Mouse (Mus musculus): ENCODE measurements at regions not wholly inside any gene's neighbourhood (a gene's known extent, or its start where the extent isn't known, plus 50 kb on each side); places are given as distances from the start of the nearest gene placed in this dataset.

- peak; percentile 30 for DNase-seq
Measured at GRCm38 (mm10) chr13:39350668-39351067, 390.0 kb upstream of the Slc35b3 start.

GRCm38 (mm10) chr13:39347761-39348160 lies 387.1 kb upstream of the Slc35b3 start:
- DNase-seq, result peak; percentile 5

DNA sequence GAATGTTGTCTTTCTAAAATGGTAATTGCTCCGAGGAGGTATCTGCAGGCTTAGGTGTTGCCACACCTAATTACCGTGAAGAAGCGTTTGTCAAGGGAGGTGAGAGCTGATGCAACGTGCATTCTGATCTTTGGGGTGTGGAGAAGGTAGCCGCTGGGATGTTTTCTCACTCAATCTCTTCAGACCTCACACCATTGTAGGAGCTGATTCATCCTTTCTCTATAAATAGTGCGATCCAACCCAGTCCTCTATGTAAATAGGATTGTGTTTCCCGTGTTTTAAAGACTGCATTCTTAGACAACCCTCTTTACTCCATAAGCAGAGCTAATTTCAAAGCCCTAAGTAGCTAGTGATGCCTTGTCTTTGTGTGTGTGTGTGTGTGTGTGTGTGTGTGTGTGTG lies 374.2 kb upstream of the Slc35b3 start:
- DNase-seq, result peak; percentile 2

GRCm38 (mm10) chr13:39329794-39330193 lies 369.1 kb upstream of the Slc35b3 start:
- no peak for DNase-seq

GRCm38 (mm10) chr13:39326176-39326575 lies 365.5 kb upstream of the Slc35b3 start:
- DNase-seq, result no peak

GRCm38 (mm10) chr13:39321111-39321510 lies 360.4 kb upstream of the Slc35b3 start:
- DNase-seq, result no peak

DNA sequence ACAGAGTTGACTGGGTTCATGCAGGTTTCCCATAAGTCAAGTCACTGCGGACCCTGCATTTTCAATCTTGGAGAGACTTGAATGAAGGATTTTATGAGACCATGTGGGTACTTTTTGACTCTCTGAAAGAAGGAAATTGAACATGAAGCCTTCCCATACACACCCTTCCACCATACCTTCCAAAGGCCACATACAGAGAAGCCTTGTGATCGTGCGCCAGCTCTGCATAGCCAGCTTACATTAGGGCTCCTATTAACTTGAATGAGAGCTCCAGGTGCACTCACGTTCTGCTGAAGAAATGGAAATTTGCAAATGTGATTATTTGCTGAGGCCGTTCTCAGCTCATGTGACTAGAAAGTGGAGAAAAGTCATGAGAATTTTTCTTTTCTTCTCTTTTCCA lies 349.1 kb upstream of the Slc35b3 start:
- DNase-seq, result no peak

- no peak for DNase-seq
Measured at GRCm38 (mm10) chr13:39307845-39308244, 347.2 kb upstream of the Slc35b3 start.

DNA sequence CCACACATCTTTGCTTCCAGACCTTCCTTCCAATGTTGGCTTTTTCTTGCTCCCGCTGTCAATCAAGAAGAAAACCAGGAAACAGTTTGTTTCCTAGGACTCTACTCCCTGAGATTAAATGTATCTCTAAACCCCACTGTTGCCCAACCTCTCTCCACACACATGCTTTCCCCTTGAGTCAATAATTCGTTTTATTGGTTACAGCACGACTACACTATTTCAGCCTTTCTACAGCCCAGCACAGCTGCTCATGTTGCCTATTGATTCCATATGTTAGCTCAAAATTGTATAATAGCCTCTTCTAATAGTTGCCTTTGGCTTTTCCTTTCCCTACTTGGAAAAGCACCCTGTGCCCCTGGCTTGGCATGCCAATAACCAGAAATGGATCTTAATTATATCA lies 346.2 kb upstream of the Slc35b3 start:
- no peak for DNase-seq

DNA sequence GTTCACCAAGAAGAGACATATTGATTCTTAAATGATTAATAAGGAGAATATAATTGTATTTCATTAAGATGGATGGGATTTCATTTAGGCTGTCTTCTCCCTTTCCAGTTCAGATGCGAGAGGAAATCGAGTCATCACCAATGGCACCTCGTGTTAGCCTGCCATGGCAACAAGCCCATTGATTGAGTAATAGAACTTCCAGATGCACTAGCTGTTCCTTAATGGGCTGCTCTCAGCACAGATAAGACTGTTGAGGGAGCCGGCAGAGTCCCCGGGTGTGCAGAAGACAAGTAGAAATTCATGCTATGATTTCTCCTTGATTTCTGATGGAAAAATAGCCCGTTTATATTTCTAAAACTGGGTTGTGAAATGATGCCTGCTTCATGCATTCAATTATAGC lies 336.5 kb upstream of the Slc35b3 start:
- no peak for DNase-seq

DNA sequence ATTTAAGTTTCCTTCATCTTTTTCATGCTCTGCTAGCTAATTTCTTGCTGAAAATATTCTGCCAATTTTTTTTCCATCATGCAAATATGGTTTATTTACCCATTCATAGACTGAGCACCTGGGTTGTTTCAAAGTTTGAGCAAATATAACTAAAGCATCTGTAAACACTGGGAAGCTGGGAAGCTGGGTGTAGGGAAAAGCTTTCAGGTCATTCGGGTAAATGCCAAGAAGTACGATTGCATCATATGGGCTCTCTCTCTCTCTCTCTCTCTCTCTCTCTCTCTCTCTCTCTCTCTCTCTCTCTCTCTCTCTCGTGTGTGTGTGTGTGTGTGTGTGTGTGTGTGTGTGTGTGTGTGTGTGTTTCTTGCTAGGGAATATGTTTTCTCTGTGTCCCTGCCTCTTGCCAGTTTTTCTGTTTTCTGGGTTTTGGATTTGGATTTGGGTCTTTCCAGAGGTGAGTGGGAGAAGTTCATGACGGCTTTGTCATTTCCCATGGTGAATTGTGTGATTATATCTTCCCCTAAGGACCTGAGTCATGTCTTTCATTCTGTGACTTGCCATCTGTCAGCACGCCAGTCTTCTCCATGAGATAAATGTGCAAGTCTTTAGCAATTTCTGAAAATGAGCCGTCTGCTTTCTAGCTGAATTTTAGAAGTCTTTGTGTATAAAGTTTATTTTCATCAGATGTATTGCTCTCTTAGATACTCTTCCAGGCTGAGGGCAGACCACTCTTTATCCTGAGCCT lies 329.7 kb upstream of the Slc35b3 start:
- DNase-seq, result peak; percentile 4

- DNase-seq, result no peak
Measured at GRCm38 (mm10) chr13:39282272-39282671, 321.6 kb upstream of the Slc35b3 start.

DNA sequence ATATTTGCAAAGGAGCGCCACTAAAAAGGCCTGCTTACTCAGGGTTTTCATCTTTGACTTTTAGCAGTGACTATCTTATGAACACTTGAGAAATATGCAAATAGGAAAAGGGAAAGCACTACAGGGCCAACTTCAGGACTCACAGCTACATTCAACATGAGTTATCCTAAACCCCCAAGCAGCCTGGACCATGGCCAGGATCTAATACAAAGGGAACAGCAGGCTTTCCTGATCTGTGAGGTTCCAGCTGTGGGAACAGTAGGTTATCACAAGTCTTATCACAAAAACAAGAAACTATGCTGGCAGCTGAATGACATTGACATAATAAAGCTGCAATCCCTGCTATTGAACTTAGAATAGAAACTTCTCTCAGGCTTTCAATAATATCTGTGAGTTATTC lies 317.4 kb upstream of the Slc35b3 start:
- DNase-seq, result no peak

DNA sequence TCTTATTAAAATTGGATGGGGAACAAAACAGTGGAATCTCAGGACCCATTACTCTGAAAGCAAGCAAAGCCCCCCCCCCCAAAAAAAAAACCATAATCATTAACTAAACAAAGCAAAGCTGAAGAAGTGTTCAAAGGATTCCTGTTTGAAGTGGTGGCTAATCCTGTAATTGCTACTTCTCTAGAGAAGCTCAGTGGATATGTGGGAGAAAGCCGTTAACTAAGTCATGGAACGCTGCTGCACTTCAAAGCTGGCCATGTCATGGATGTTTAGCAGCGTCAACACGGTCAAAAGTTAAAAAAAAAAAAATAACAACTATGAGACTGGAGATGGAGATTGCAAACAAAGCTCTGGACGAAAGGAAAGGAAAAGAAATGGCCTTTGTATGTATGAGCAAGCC lies 305.3 kb upstream of the Slc35b3 start:
- no peak for DNase-seq

DNA sequence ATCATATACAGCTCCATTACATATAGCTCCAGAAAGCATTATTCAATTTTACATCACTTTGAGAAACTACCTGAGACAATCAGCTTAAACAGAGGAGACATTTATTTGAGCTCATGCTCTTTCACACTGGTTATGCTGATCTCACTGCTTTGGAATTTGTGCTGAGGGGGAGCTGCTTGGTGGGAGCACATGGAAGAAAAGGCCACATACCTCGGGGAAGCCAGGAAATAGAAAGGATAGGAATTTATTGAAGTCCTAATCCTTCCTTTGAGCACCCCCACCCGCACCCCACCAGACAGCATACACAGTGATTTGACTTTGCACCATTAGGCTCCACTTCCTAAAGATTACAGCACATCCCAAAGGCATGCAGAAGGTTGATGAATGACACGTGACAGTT lies 296.0 kb upstream of the Slc35b3 start:
- DNase-seq, result no peak

DNA sequence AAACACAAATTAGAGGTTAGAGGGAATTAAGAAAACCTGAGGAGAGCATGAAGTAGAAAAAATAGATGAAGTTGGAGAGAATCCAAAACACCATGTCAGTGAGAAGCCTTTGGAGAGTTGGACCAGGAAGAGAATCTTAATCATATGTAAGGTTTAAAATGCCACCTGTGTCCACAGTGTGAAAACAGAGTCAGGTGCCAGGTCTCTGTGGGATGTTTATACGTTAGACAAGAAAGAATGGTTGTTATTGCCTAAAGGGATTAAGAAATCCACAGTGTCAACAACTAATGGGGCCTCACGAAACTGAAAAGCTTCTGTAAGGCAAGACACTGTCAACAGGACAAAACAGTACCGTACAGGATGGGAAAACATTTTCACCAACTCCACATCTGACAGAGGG lies 294.7 kb upstream of the Slc35b3 start:
- no peak for DNase-seq

DNA sequence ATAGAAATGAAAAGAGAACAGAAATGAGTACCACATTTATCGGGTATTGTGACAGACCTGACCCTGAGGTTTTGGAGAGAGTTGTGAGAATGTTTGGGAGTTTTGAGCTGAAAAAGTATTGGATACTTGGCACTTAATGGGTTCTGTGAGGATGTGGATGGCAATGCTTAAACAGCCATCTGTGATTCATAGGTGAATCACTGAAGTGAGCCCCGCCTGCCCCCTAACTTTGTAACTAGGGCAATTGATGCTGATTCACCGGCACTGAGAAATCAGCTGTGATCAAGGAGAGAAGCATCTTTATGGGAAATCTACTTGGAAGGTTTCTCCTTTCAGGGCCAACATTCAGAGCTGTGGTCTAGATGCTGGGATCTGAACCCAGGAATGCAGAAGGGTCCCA lies 291.9 kb upstream of the Slc35b3 start:
- peak; percentile 3 for DNase-seq

GRCm38 (mm10) chr13:39250096-39250495 lies 289.4 kb upstream of the Slc35b3 start:
- no peak for DNase-seq

DNA sequence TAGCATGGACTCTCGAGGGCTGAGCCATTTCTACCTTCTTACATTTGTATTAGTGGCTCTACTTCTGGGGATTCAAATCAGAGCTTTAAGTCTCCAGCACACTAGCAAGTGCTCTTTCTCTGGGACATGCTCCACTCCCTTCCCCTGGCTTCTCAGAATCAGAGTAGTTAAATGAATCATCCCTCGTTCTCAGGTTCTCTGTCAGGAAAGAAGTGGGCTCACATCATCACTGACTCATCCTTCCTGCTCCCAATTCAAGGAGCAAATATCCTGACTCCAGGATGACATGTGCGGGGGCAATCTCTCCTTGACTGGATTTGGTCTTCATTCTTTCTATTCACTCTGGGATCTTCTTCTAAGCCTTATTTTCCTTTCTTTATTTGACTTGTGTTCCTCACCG lies 266.2 kb upstream of the Slc35b3 start:
- DNase-seq, result peak; percentile 32

- no peak for DNase-seq
Measured at GRCm38 (mm10) chr13:39225651-39226050, 265.0 kb upstream of the Slc35b3 start.

GRCm38 (mm10) chr13:39211076-39211475 lies 250.4 kb upstream of the Slc35b3 start:
- DNase-seq, result no peak

DNA sequence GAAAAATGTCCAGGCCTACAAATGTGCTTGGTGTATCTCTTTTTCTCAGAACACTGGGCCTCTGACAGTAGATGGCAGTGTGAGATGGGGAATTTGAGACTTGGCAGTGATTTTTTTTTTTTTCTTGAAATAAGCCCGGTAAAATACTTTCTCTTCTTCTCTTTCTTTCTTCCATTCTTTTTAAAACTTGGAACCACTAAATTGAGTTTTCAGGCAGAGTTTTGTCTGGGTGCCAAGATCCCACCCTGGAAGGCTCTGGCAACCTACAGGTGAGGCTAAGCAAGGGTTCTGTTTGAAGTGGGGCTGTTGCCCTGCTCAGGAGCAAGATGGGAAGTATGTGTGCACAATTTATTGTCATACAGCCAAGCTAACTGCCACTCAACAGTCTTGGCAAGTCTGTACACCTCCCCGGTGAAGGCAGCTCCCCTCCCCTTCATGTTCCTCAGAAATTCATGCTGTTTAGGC lies 223.1 kb upstream of the Slc35b3 start:
- peak; percentile 8 for DNase-seq

GRCm38 (mm10) chr13:39161980-39162379 lies 201.3 kb upstream of the Slc35b3 start:
- no peak for DNase-seq

GRCm38 (mm10) chr13:39127942-39128341 lies 167.3 kb upstream of the Slc35b3 start:
- DNase-seq, result no peak

- DNase-seq, result no peak
Measured at GRCm38 (mm10) chr13:39092058-39092457, 131.4 kb upstream of the Slc35b3 start.

Measured in right cerebral cortex, adult 18-20 months (tissue).